8 mouse cellular contexts compared by ENCODE assay signal in genomic region chr7:5051193-5052192, GRCm38 (mm10). TPM values are rescaled to one million over a fixed set of nuclear protein-coding genes. Genes with fewer than 3 reads are reported as not detected.
DNase-seq lines count a peak whose midpoint lies in the region; ATAC-seq and TF ChIP-seq lines count a peak whose summit lies in the region.

Gene Zfp580 (plus strand): TSS chr7:5051538.

- TF ChIP-seq CTCF in bone marrow, adult 2 months (IDR thresholded peaks at IDR 0.05; ENCODE audit: control insufficient read depth, insufficient read depth, low read length): no peak
- no peak for TF ChIP-seq CTCF in liver, embryonic 14.5 days (IDR thresholded peaks at IDR 0.05; ENCODE audit: low read depth)
- TF ChIP-seq CTCF in testis, adult 2 months (IDR thresholded peaks at IDR 0.05; ENCODE audit: control insufficient read depth, insufficient read depth, insufficient replicate concordance, low read depth, low read length): no peak

- no peaks in the 10 kb centered on the region for H3K4me1 ChIP-seq in bone marrow, adult 2 months (ENCODE audit: control insufficient read depth, insufficient read depth, low read length)
- H3K4me1 ChIP-seq in forebrain, embryonic 11.5 days (replicated peaks; ENCODE audit: control insufficient read depth, insufficient read depth, low read length): peaks cover 20% of the 10 kb centered on the region
- H3K4me1 ChIP-seq in heart, embryonic 14.5 days (ENCODE audit: control insufficient read depth in 2 of 2, insufficient read depth in 2 of 2, low read length in 2 of 2): peaks cover 9 to 32% of the 10 kb centered on the region in 2 experiments
- H3K4me1 ChIP-seq in liver, embryonic 14.5 days (replicated peaks; ENCODE audit: control insufficient read depth in 2 of 2, insufficient read depth in 2 of 2, low read length in 1 of 2): peaks cover 0 to 9% of the 10 kb centered on the region in 2 experiments; a peak in 2 of 4 replicates
- H3K4me1 ChIP-seq in testis, adult 2 months (ENCODE audit: control insufficient read depth, insufficient read depth, low read length): peaks cover 32% of the 10 kb centered on the region

- no peaks in the 10 kb centered on the region for H3K9me3 ChIP-seq in forebrain, embryonic 11.5 days (ENCODE audit: control insufficient read depth, low read length)
- no peaks in the 10 kb centered on the region for H3K9me3 ChIP-seq in heart, embryonic 14.5 days (ENCODE audit: control insufficient read depth, low read length)
- H3K9me3 ChIP-seq in liver, embryonic 14.5 days (ENCODE audit: control insufficient read depth, low read length): no peaks in the 10 kb centered on the region

- WGBS in bone marrow, adult 2 months: 2% methylated on average over 64 of the region's 65 CpGs
- 2% methylated on average over 65 of the region's 65 CpGs for WGBS in forebrain, embryonic 11.5 days
- 2% methylated on average over 65 of the region's 65 CpGs for WGBS in heart, embryonic 14.5 days
- 1% methylated on average over 65 of the region's 65 CpGs for WGBS in liver, embryonic 14.5 days (ENCODE audit: insufficient replicate concordance)

- TF ChIP-seq EP300 in liver, embryonic 14.5 days (IDR thresholded peaks at IDR 0.05; ENCODE audit: low read depth): no peak

- H3K27ac ChIP-seq in bone marrow, adult 2 months (ENCODE audit: control insufficient read depth, insufficient read depth, low read depth, low read length, poor library complexity): no peak within 1 kb of the TSS
- H3K27ac ChIP-seq in forebrain, embryonic 11.5 days (ENCODE audit: low read depth, low read length): peak within 1 kb of the TSS; percentile 53
- peak within 1 kb of the TSS in 1 of 2 experiments; percentile 55; a peak in 2 of 4 replicates for H3K27ac ChIP-seq in heart, embryonic 14.5 days (replicated peaks in 1 of 2; ENCODE audit: control insufficient read depth in 1 of 2, insufficient read depth in 1 of 2, low read depth in 2 of 2, low read length in 2 of 2)
- H3K27ac ChIP-seq in liver, embryonic 14.5 days: no peak within 1 kb of the TSS
- H3K27ac ChIP-seq in testis, adult 2 months (ENCODE audit: control insufficient read depth, insufficient read depth, low read depth, low read length): peak within 1 kb of the TSS; percentile 76

- peak within 1 kb of the TSS; percentile 93 for H3K4me2 ChIP-seq in forebrain, embryonic 11.5 days (ENCODE audit: low read depth, low read length, severe bottlenecking)
- peak within 1 kb of the TSS; percentile 94 for H3K4me2 ChIP-seq in heart, embryonic 14.5 days (ENCODE audit: low read length)
- peak within 1 kb of the TSS; percentile 68 for H3K4me2 ChIP-seq in liver, embryonic 14.5 days (ENCODE audit: low read depth)

- no peak for TF ChIP-seq POLR2A in bone marrow, adult 2 months (IDR thresholded peaks at IDR 0.05; ENCODE audit: borderline replicate concordance, control insufficient read depth, low read depth, low read length)
- peak; percentile 42; the same call in 1 of the 2 replicates for TF ChIP-seq POLR2A in testis, adult 2 months (IDR thresholded peaks at IDR 0.05; ENCODE audit: control insufficient read depth, low read depth, low read length)

- H3K36me3 ChIP-seq in forebrain, embryonic 11.5 days (ENCODE audit: control insufficient read depth, insufficient read depth, low read length): no peaks in the 10 kb centered on the region
- H3K36me3 ChIP-seq in heart, embryonic 14.5 days (ENCODE audit: control insufficient read depth, insufficient read depth, low read length): no peaks in the 10 kb centered on the region
- no peaks in the 10 kb centered on the region for H3K36me3 ChIP-seq in liver, embryonic 14.5 days (replicated peaks; ENCODE audit: control insufficient read depth, insufficient read depth, low read depth)
- H3K36me3 ChIP-seq in testis, adult 2 months (ENCODE audit: control insufficient read depth, insufficient read depth, low read length): no peaks in the 10 kb centered on the region

- peak within 1 kb of the TSS; percentile 92 for H3K9ac ChIP-seq in forebrain, embryonic 11.5 days (ENCODE audit: low read length)
- H3K9ac ChIP-seq in heart, embryonic 14.5 days (ENCODE audit: low read length): peak within 1 kb of the TSS; percentile 86
- peak within 1 kb of the TSS; percentile 48; the same call in 1 of the 2 replicates for H3K9ac ChIP-seq in liver, embryonic 14.5 days (replicated peaks)

- peak within 1 kb of the TSS; percentile 21 for H3K4me3 ChIP-seq in bone marrow, adult 2 months (replicated peaks; ENCODE audit: control insufficient read depth, low read depth, low read length)
- H3K4me3 ChIP-seq in forebrain, embryonic 11.5 days (ENCODE audit: low read depth, low read length): peak within 1 kb of the TSS; percentile 77
- peak within 1 kb of the TSS; percentile 67 to 77 for H3K4me3 ChIP-seq in heart, embryonic 14.5 days (ENCODE audit: control insufficient read depth in 1 of 2, insufficient read depth in 1 of 2, low read depth in 1 of 2, low read length in 2 of 2)
- H3K4me3 ChIP-seq in liver, embryonic 14.5 days (ENCODE audit: insufficient read depth in 1 of 2, low read depth in 2 of 2, low read length in 2 of 2): peak within 1 kb of the TSS; percentile 58 to 59
- peak within 1 kb of the TSS; percentile 94 for H3K4me3 ChIP-seq in testis, adult 2 months (ENCODE audit: control insufficient read depth, low read depth, low read length)

- DNase-seq in CD4-positive helper T cell, adult 2 months (ENCODE audit: low read depth, low spot score): peak; percentile 67
- DNase-seq in forebrain, embryonic 11.5 days (ENCODE audit: low spot score): peak; percentile 92
- DNase-seq in kidney, postnatal 10 days: peak; percentile 86
- no peak for DNase-seq in liver, embryonic 14.5 days (ENCODE audit: low read depth in 3 of 3, low spot score in 3 of 3)
- peak; percentile 88 for DNase-seq in neural tube, embryonic 10.5 days (ENCODE audit: extremely low spot score, low spot score)

- H3K27me3 ChIP-seq in forebrain, embryonic 11.5 days (ENCODE audit: control insufficient read depth, insufficient read depth, low read length): peaks cover 43% of the 10 kb centered on the region
- peaks cover 48% of the 10 kb centered on the region for H3K27me3 ChIP-seq in heart, embryonic 14.5 days (ENCODE audit: control insufficient read depth, insufficient read depth, low read length)
- peaks cover 72% of the 10 kb centered on the region for H3K27me3 ChIP-seq in liver, embryonic 14.5 days (ENCODE audit: control insufficient read depth, insufficient read depth, low read length)
- no peaks in the 10 kb centered on the region for H3K27me3 ChIP-seq in testis, adult 2 months (ENCODE audit: control insufficient read depth, insufficient read depth, low read length)

- peak; percentile 84 for ATAC-seq in forebrain, embryonic 11.5 days (replicated peaks; ENCODE audit: low FRiP score)
- peak; percentile 78 for ATAC-seq in heart, embryonic 14.5 days (ENCODE audit: insufficient number of reproducible peaks, insufficient read depth, low FRiP score, low read depth)
- peak; percentile 55 for ATAC-seq in liver, embryonic 14.5 days (ENCODE audit: insufficient read depth)

RNA-seq across cellular contexts. Expression of gene Zfp580, which starts in this region (rescaled TPM):
- 2.7 and 4.6 TPM in 2 replicates for polyA plus RNA-seq in bone marrow, adult 2 months (2011; ENCODE audit: insufficient read depth, insufficient read length, low replicate concordance, missing spikeins)
- 44.6 and 51.4 TPM in 2 replicates for polyA plus RNA-seq in forebrain, embryonic 11.5 days (2014; fragmentation: Nextera tagmentation; extraction: Ambion mirVana)
- polyA plus RNA-seq in heart, embryonic 14.5 days (2014; fragmentation: Nextera tagmentation; extraction: Ambion mirVana): 21.9 and 22.0 TPM in 2 replicates
- 1.4 and 1.7 TPM in 2 replicates for polyA plus RNA-seq in liver, embryonic 14.5 days (2012; rRNA removed)
- 1.6 and 1.8 TPM in 2 replicates for polyA plus RNA-seq in liver, embryonic 14.5 days (2014; fragmentation: Nextera tagmentation; extraction: Ambion mirVana)
- polyA plus RNA-seq in testis, adult 2 months (2012; rRNA removed): 9.4 and 11.1 TPM in 2 replicates

Comparison
In these comparisons a context has a peak if more than half of its experiments do, and no peak if none do; other contexts are left out.
1. DNase-seq: peak in CD4-positive helper T cell, adult 2 months (single experiment), forebrain, embryonic 11.5 days (single experiment), kidney, postnatal 10 days (single experiment) and neural tube, embryonic 10.5 days (single experiment); none in liver, embryonic 14.5 days (0 of 3).
2. H3K27ac ChIP-seq: peak in forebrain, embryonic 11.5 days (single experiment) and testis, adult 2 months (single experiment); none in bone marrow, adult 2 months (single experiment) and liver, embryonic 14.5 days (single experiment).
3. H3K4me3 ChIP-seq: peak in every context shown above with its lines; median percentile 94 in testis, adult 2 months; 77 in forebrain, embryonic 11.5 days; 72 in heart, embryonic 14.5 days; 58 in liver, embryonic 14.5 days; 21 in bone marrow, adult 2 months.
4. Peak in every context shown above with its lines, with median percentiles within 50 percentile points of each other: ATAC-seq, H3K4me2 ChIP-seq and H3K9ac ChIP-seq.